Mouse (Mus musculus) MEL (cell line): ENCODE results near the gene BC048679. TPM values are rescaled to one million over a fixed set of nuclear protein-coding genes. Genes with fewer than 3 reads are reported as not detected.

Experiments
- DNase-seq: peaks from one replicate; pipeline ENCODE4 v3.0.0; 2011; ENCODE audit warnings: low read depth, low spot score
- H3K27ac ChIP-seq: 2 replicates; pipeline ENCODE4 v1.5.1; 2012; ENCODE audit warnings: low read depth, mild to moderate bottlenecking, control low read depth, low read length, moderate library complexity; ENCODE audit not compliant: control insufficient read depth
- H3K27me3 ChIP-seq, 2 experiments: fragments of 150-350 bp in 1 of 2; sonication (generic) in 1 of 2; 2 replicates each; pipeline ENCODE4 v1.6.1; 2012; ENCODE audit warnings: low read length in 2 of 2, mild to moderate bottlenecking in 2 of 2, improper control_type of control experiment in 1 of 2, moderate library complexity in 1 of 2; ENCODE audit not compliant: insufficient read depth in 2 of 2, control insufficient read depth in 1 of 2
- H3K36me3 ChIP-seq, 2 experiments: 2 replicates each; pipeline ENCODE4 v1.6.1; 2012 to 2014; ENCODE audit warnings: low read length in 2 of 2, improper control_type of control experiment in 1 of 2, inconsistent platforms in 1 of 2, mild to moderate bottlenecking in 1 of 2; ENCODE audit not compliant: insufficient read depth in 2 of 2, control insufficient read depth in 1 of 2
- H3K4me1 ChIP-seq, 2 experiments: fragments of 150-350 bp in 1 of 2; sonication (generic) in 1 of 2; 2 replicates each; pipeline ENCODE4 v1.6.1; 2012; ENCODE audit warnings: low read length in 2 of 2, improper control_type of control experiment in 1 of 2, mild to moderate bottlenecking in 1 of 2; ENCODE audit not compliant: insufficient read depth in 2 of 2, control insufficient read depth in 1 of 2
- H3K4me3 ChIP-seq, 2 experiments: fragments of 150-350 bp in 1 of 2; sonication (generic) in 1 of 2; 2 replicates each; pipeline ENCODE4 v1.5.1; 2012; ENCODE audit warnings: low read depth in 2 of 2, low read length in 2 of 2, mild to moderate bottlenecking in 2 of 2, moderate library complexity in 2 of 2, control low read depth in 1 of 2, improper control_type of control experiment in 1 of 2; ENCODE audit not compliant: control insufficient read depth in 1 of 2, insufficient read depth in 1 of 2
- H3K79me2 ChIP-seq: 2 replicates; pipeline ENCODE4 v1.6.1; 2012; ENCODE audit warnings: mild to moderate bottlenecking, low read length, moderate library complexity; ENCODE audit not compliant: control insufficient read depth, poor library complexity, insufficient read depth
- H3K9ac ChIP-seq: 2 replicates; pipeline ENCODE4 v1.6.1; 2012; ENCODE audit warnings: low read depth, mild to moderate bottlenecking, control low read depth, low read length, moderate library complexity; ENCODE audit not compliant: control insufficient read depth, poor library complexity, severe bottlenecking
- H3K9me3 ChIP-seq: fragments of 150-350 bp; sonication (generic); replicated peaks from 2 replicates; pipeline ENCODE4 v1.6.1; 2012; ENCODE audit warnings: mild to moderate bottlenecking, low read length, improper control_type of control experiment, moderate library complexity; ENCODE audit not compliant: insufficient read depth
- BHLHE40 ChIP-seq: IDR thresholded peaks from 2 replicates; pipeline ENCODE4 v1.6.1; 2012; ENCODE audit warnings: low read depth, mild to moderate bottlenecking, inconsistent platforms, low read length, improper control_type of control experiment, borderline replicate concordance
- CHD1 ChIP-seq: IDR thresholded peaks from 2 replicates; pipeline ENCODE4 v1.6.1; 2012; ENCODE audit warnings: low read depth, mild to moderate bottlenecking, inconsistent platforms, low read length, improper control_type of control experiment
- CHD2 ChIP-seq: IDR thresholded peaks from 2 replicates; pipeline ENCODE4 v1.6.1; 2011; ENCODE audit warnings: low read length, improper control_type of control experiment
- CTCF ChIP-seq, 3 experiments: IDR thresholded peaks in 2 of 3; conservative IDR thresholded peaks in 1 of 3; 2 replicates each; pipeline ENCODE4 v1.5.1; 2011 to 2012; ENCODE audit warnings: low read length in 3 of 3, low read depth in 2 of 3, mild to moderate bottlenecking in 2 of 3, improper control_type of control experiment in 1 of 3, inconsistent platforms in 1 of 3, mixed read lengths in 1 of 3, moderate library complexity in 1 of 3; ENCODE audit not compliant: control insufficient read depth in 1 of 3, insufficient read depth in 1 of 3, poor library complexity in 1 of 3, severe bottlenecking in 1 of 3
- E2F4 ChIP-seq: IDR thresholded peaks from 2 replicates; pipeline ENCODE4 v1.6.1; 2011; ENCODE audit warnings: low read depth, low read length, improper control_type of control experiment, borderline replicate concordance
- ELF1 ChIP-seq: IDR thresholded peaks from 2 replicates; pipeline ENCODE4 v1.6.1; 2014; ENCODE audit warnings: low read depth, mild to moderate bottlenecking, inconsistent platforms, low read length, improper control_type of control experiment, moderate library complexity
- EP300 ChIP-seq, 2 experiments: IDR thresholded peaks; 2 replicates each; pipeline ENCODE4 v1.6.1; 2011; ENCODE audit warnings: improper control_type of control experiment in 2 of 2, low read length in 2 of 2, low read depth in 1 of 2, mild to moderate bottlenecking in 1 of 2
- GATA1 ChIP-seq: IDR thresholded peaks from 2 replicates; pipeline ENCODE4 v1.6.1; 2011; ENCODE audit warnings: low read depth, low read length, improper control_type of control experiment
- HCFC1 ChIP-seq: IDR thresholded peaks from 2 replicates; pipeline ENCODE4 v1.6.1; 2012; ENCODE audit warnings: low read depth, mild to moderate bottlenecking, inconsistent platforms, low read length, improper control_type of control experiment, moderate library complexity
- JUND ChIP-seq: IDR thresholded peaks from 2 replicates; pipeline ENCODE4 v1.6.1; 2011; ENCODE audit warnings: low read depth, mild to moderate bottlenecking, improper control_type of control experiment, low read length
- KAT2A ChIP-seq: conservative IDR thresholded peaks from 2 replicates; pipeline ENCODE4 v1.6.1; 2012; ENCODE audit warnings: low read depth, low read length, improper control_type of control experiment, inconsistent platforms
- MAZ ChIP-seq: IDR thresholded peaks from 2 replicates; pipeline ENCODE4 v1.6.1; 2012; ENCODE audit warnings: low read depth, mild to moderate bottlenecking, inconsistent platforms, low read length, improper control_type of control experiment
- MEF2A ChIP-seq: IDR thresholded peaks from 2 replicates; pipeline ENCODE4 v1.6.1; 2014; ENCODE audit warnings: low read depth, mild to moderate bottlenecking, inconsistent platforms, low read length, improper control_type of control experiment; ENCODE audit not compliant: poor library complexity, insufficient replicate concordance, severe bottlenecking; ENCODE audit errors: extremely low read depth
- MXI1 ChIP-seq: IDR thresholded peaks from 2 replicates; pipeline ENCODE4 v1.6.1; 2011; ENCODE audit warnings: mild to moderate bottlenecking, low read depth, low read length, improper control_type of control experiment
- MYC ChIP-seq: IDR thresholded peaks from 2 replicates; pipeline ENCODE4 v1.6.1; 2011; ENCODE audit warnings: low read depth, mild to moderate bottlenecking, low read length, improper control_type of control experiment, moderate library complexity
- NELFE ChIP-seq: IDR thresholded peaks from 2 replicates; pipeline ENCODE4 v1.6.1; 2011; ENCODE audit warnings: low read depth, low read length, improper control_type of control experiment
- NRF1 ChIP-seq: IDR thresholded peaks from 2 replicates; pipeline ENCODE4 v1.6.1; 2014; ENCODE audit warnings: low read depth, mild to moderate bottlenecking, inconsistent platforms, low read length, improper control_type of control experiment, moderate library complexity; ENCODE audit not compliant: poor library complexity, insufficient read depth, severe bottlenecking
- POLR2AphosphoS2 ChIP-seq: IDR thresholded peaks from 2 replicates; pipeline ENCODE4 v1.6.1; 2011; ENCODE audit warnings: low read length, improper control_type of control experiment
- RCOR1 ChIP-seq: IDR thresholded peaks from 2 replicates; pipeline ENCODE4 v1.6.1; 2012; ENCODE audit warnings: low read depth, mild to moderate bottlenecking, inconsistent platforms, low read length, improper control_type of control experiment
- SIN3A ChIP-seq: IDR thresholded peaks from 2 replicates; pipeline ENCODE4 v1.6.1; 2012; ENCODE audit warnings: low read length, improper control_type of control experiment, inconsistent platforms
- SMC3 ChIP-seq: IDR thresholded peaks from 2 replicates; pipeline ENCODE4 v1.6.1; 2011; ENCODE audit warnings: low read depth, low read length, improper control_type of control experiment
- TAL1 ChIP-seq: IDR thresholded peaks from 2 replicates; pipeline ENCODE4 v1.6.1; 2012; ENCODE audit warnings: mild to moderate bottlenecking, inconsistent platforms, low read length, moderate library complexity, mixed read lengths
- TBP ChIP-seq: IDR thresholded peaks from 2 replicates; pipeline ENCODE4 v1.8.0; 2011; ENCODE audit warnings: low read depth, low read length, improper control_type of control experiment
- TCF12 ChIP-seq: IDR thresholded peaks from 2 replicates; pipeline ENCODE4 v1.6.1; 2014; ENCODE audit warnings: low read depth, mild to moderate bottlenecking, inconsistent platforms, low read length, improper control_type of control experiment, moderate library complexity
- USF1 ChIP-seq: IDR thresholded peaks from 2 replicates; pipeline ENCODE4 v1.6.1; 2014; ENCODE audit warnings: low read depth, mild to moderate bottlenecking, inconsistent platforms, low read length, improper control_type of control experiment, moderate library complexity
- USF2 ChIP-seq, 2 experiments: IDR thresholded peaks; 2 replicates each; pipeline ENCODE4 v1.6.1; 2011 to 2012; ENCODE audit warnings: improper control_type of control experiment in 2 of 2, low read length in 2 of 2, borderline replicate concordance in 1 of 2, inconsistent platforms in 1 of 2, low read depth in 1 of 2, mild to moderate bottlenecking in 1 of 2; ENCODE audit not compliant: insufficient read depth in 1 of 2
- ZC3H11A ChIP-seq: IDR thresholded peaks from 2 replicates; pipeline ENCODE4 v1.6.1; 2012; ENCODE audit warnings: low read depth, mild to moderate bottlenecking, inconsistent platforms, low read length, improper control_type of control experiment
- ZKSCAN1 ChIP-seq: IDR thresholded peaks from 2 replicates; pipeline ENCODE4 v1.6.1; 2012; ENCODE audit warnings: low read depth, mild to moderate bottlenecking, inconsistent platforms, low read length, improper control_type of control experiment, moderate library complexity
- ZMIZ1 ChIP-seq: IDR thresholded peaks from 2 replicates; pipeline ENCODE4 v1.6.1; 2012; ENCODE audit warnings: low read depth, mild to moderate bottlenecking, inconsistent platforms, low read length, improper control_type of control experiment, moderate library complexity
- ZNF384 ChIP-seq: IDR thresholded peaks from 2 replicates; pipeline ENCODE4 v1.6.1; 2012; ENCODE audit warnings: low read depth, mild to moderate bottlenecking, inconsistent platforms, low read length, improper control_type of control experiment
- polyA plus RNA-seq, 2 experiments: library from polyadenylated mRNA; stranded (reverse) in 1 of 2; unstranded in 1 of 2; fragments of >175 nt in 1 of 2; fragments of >200 nt in 1 of 2; gene quantifications; 2 replicates each; pipeline versions ENCODE4 v1.2.1 to v1.2.4; 2012; ENCODE audit warnings: low replicate concordance in 2 of 2, low read depth in 1 of 2; ENCODE audit not compliant: insufficient read length in 2 of 2, insufficient read depth in 1 of 2, missing spikeins in 1 of 2
- total RNA-seq: library from RNA; depleted of rRNA; stranded (reverse); fragments of 300-350 nt; gene quantifications from 2 replicates; pipeline ENCODE4 v1.2.3, GENCODE M21; 2012

BC048679 gene
- total and polyA plus RNA-seq, 3 experiments, result not detected

GRCm38 (mm10) chr7:81514906-81515590 lies 17.0 kb upstream of the BC048679 start:
- no peak overlapping the region for H3K9ac ChIP-seq
- TF ChIP-seq HCFC1 (no peak), ELF1 (no peak), SMC3 (no peak), MEF2A (no peak), CTCF (IDR thresholded peaks at IDR 0.05 in 2 of 3, conservative IDR thresholded peaks at IDR 0.05 in 1 of 3; ENCODE audit: control insufficient read depth in 1 of 3, insufficient read depth in 1 of 3, low read depth in 2 of 3, low read length in 3 of 3, poor library complexity in 1 of 3, severe bottlenecking in 1 of 3) (no peak), SIN3A (no peak), TCF12 (no peak), USF2 (IDR thresholded peaks at IDR 0.05; ENCODE audit: borderline replicate concordance in 1 of 2, insufficient read depth in 1 of 2, low read depth in 1 of 2, low read length in 2 of 2) (no peak), MAZ (no peak), E2F4 (no peak), POLR2AphosphoS2 (no peak), MXI1 (no peak), MYC (no peak), CHD1 (no peak), ZC3H11A (no peak), BHLHE40 (no peak), JUND (no peak), RCOR1 (no peak), EP300 (IDR thresholded peaks at IDR 0.05; ENCODE audit: low read depth in 1 of 2, low read length in 2 of 2) (no peak), TAL1 (no peak)
- H3K27ac ChIP-seq, result no peak overlapping the region
- H3K36me3 ChIP-seq, result no peaks in the 10 kb centered on the region
- H3K27me3 ChIP-seq, result peaks cover 2 to 15% of the 10 kb centered on the region in 2 experiments
- no peak overlapping the region for H3K4me3 ChIP-seq
- no peaks in the 10 kb centered on the region for H3K4me1 ChIP-seq
- H3K9me3 ChIP-seq, result no peaks in the 10 kb centered on the region
- no peaks in the 10 kb centered on the region for H3K79me2 ChIP-seq
- no peak for DNase-seq

- no peak overlapping the region for H3K27ac ChIP-seq
These were observed 3.0 kb upstream of the BC048679 start for GRCm38 (mm10) chr7:81501050-81501449.

More at GRCm38 (mm10) chr7:81501050-81501449, 3.0 kb upstream of the BC048679 start:
- Histone ChIP-seq H3K27me3 (peaks cover 0 to 6% of the 10 kb centered on the region in 2 experiments; a peak in 2 of 4 replicates), H3K4me1 (no peaks in the 10 kb centered on the region), H3K79me2 (no peaks in the 10 kb centered on the region), H3K4me3 (no peak overlapping the region), H3K9ac (no peak overlapping the region), H3K9me3 (no peaks in the 10 kb centered on the region)
- TF ChIP-seq MXI1, result no peak
- TF ChIP-seq NRF1, result no peak
- no peak for TF ChIP-seq ELF1
- TF ChIP-seq ZNF384, result no peak
- no peak for TF ChIP-seq CHD2
- no peak for TF ChIP-seq TCF12
- TF ChIP-seq JUND, result no peak
- no peak for TF ChIP-seq GATA1
- TF ChIP-seq NELFE, result no peak
- no peak for TF ChIP-seq MYC
- TF ChIP-seq ZMIZ1, result no peak
- no peak for TF ChIP-seq TBP
- TF ChIP-seq CTCF (IDR thresholded peaks at IDR 0.05 in 2 of 3, conservative IDR thresholded peaks at IDR 0.05 in 1 of 3; ENCODE audit: control insufficient read depth in 1 of 3, insufficient read depth in 1 of 3, low read depth in 2 of 3, low read length in 3 of 3, poor library complexity in 1 of 3, severe bottlenecking in 1 of 3), result no peak
- no peak for TF ChIP-seq USF1
- no peak for TF ChIP-seq SIN3A
- TF ChIP-seq ZKSCAN1, result no peak
- TF ChIP-seq KAT2A, result no peak
- TF ChIP-seq BHLHE40, result no peak
- TF ChIP-seq, all 39 proteins: peak for 0
- no peaks in the 10 kb centered on the region for H3K36me3 ChIP-seq
- DNase-seq, result no peak
